Mouse (Mus musculus): Measurements from ENCODE around the gene Sgo1.

GRCm38 (mm10) chr17:53670453-53670852, 18.7 kb downstream of the Sgo1 start:
- TF ChIP-seq IRF4 (IDR thresholded peaks at IDR 0.05; ENCODE audit: low read depth, low read length) (no peak), ELF1 (IDR thresholded peaks at IDR 0.05; ENCODE audit: low read depth, low read length) (no peak), POLR2A (IDR thresholded peaks at IDR 0.05; ENCODE audit: low read depth, low read length) (no peak), EP300 (IDR thresholded peaks at IDR 0.05; ENCODE audit: low read length) (no peak), CTCF (conservative IDR thresholded peaks at IDR 0.05 in 1 of 2, IDR thresholded peaks at IDR 0.05 in 1 of 2; ENCODE audit: low read depth in 2 of 2, low read length in 2 of 2) (no peak), TBP (conservative IDR thresholded peaks at IDR 0.05; ENCODE audit: low read depth, low read length) (no peak), POLR2AphosphoS2 (IDR thresholded peaks at IDR 0.05; ENCODE audit: low read depth, low read length) (no peak), ZNF384 (IDR thresholded peaks at IDR 0.05; ENCODE audit: low read depth, low read length) (no peak)
